Mouse (Mus musculus): ENCODE data around the gene Hist1h2bh.

Hist1h2bh gene

GRCm38 (mm10) chr13:23529480-23530165 lies 13.6 kb downstream of the Hist1h2bh start:
- no peak for DNase-seq

DNA sequence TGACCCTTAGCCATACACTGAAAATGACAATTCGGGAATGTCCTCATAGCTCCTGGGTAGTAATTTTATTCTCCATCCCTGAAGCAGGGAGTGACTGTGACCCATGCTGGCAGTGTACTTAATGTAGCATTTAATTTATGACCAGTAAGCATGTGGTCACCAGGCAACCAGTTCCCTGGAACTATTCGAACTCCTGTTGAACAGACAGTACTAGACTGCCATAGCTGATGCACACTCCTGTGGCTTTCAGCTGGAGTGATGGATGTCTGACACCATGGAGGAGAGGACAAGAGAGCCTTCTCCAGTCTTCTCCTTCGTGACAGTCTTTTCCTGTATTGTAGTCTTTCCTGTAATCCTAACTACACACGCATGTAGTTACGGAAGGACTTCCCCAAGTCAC lies 14.2 kb downstream of the Hist1h2bh start:
- DNase-seq: no peak

DNA sequence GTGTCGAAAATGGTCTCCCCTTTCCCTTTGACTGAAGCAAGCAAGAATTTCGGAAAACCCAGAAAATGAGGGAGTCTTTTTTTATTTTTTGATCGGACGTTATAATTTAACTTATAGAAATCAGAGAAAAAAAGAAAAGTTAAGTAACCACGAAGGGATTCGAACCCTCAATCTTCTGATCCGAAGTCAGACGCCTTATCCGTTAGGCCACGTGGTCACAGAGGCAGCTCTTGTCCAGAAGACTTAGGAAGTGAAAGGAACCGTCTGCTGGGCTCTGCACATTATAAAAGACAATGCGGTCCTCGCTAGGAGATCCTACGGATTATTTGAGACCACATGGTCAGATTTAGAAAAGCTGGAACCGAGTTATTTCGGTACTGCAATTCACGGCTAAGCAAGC lies 16.9 kb downstream of the Hist1h2bh start:
- peak; percentile 97 for DNase-seq

GRCm38 (mm10) chr13:23525901-23526300 lies 17.3 kb downstream of the Hist1h2bh start:
- DNase-seq: no peak

GRCm38 (mm10) chr13:23524654-23525053 lies 18.5 kb downstream of the Hist1h2bh start:
- peak; percentile 85 for DNase-seq

DNA sequence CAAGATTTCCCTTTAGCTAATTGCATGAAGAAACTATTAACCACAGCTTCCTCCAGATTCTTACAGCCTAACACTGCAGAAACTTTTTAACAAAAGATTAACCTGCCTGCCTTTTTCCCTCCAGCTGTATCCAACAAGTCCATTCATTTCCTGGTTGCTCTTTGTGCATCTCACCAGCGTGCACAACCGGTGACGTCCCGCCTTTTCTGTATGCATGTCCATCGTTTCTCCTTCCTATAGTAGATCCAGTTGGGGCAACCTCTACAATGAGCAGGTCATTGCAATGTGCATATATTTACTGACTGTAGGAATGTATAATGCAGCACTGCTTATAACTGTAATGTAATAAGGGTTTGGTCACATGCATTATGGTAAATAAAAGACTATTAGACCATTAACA lies 19.2 kb downstream of the Hist1h2bh start:
- DNase-seq: no peak

DNA sequence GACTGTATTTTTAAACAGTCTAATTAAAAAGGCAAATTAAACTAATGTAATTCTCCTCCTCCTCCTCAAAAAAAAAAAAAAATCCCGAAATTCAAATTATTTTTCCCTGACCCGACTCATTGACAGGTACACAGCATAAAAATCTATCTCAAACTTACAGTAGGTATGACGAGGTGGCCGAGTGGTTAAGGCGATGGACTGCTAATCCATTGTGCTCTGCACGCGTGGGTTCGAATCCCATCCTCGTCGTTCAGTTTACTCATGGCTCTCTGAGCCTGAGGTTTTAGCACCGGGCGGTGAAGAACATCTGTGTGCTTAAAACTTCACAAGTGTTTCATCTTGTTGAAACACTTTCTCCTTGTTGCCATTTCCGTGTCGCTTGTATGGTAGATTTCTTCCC lies 21.5 kb downstream of the Hist1h2bh start:
- DNase-seq: peak; percentile 78 to 86

DNA sequence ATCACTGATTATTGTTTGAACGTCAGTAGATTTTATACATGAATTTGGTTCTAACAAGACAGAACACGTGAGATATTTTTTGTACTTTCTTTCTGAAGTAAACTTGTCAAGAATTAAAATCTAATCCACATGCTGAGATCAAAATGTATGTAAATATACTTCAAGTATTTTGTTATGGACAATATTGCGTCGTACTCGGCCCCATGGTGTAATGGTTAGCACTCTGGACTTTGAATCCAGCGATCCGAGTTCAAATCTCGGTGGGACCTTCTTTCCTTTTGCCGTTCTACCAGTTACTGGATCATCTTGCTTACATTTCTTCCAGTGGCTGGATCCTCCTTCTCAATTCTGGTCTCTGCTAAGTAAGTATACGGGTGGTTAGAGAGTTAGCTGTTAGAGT lies 23.8 kb downstream of the Hist1h2bh start:
- DNase-seq: peak; percentile 82 to 83

DNA sequence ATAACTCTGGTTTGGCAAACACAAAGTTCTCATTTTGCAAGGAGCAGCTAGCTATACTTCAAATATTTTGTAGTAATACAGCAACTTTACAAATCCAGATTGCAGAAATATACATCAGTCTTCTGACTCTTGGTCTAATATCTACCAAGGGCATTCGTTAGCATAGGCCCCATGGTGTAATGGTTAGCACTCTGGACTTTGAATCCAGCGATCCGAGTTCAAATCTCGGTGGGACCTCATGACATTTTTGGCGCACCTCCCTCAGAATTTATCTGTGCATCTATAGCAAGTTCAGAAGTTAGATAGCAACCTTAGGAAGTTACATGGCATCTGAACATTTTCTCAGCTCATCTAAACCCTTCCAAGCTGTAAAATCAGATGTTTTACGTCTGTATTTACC lies 24.3 kb downstream of the Hist1h2bh start:
- DNase-seq: peak; percentile 87 to 88

GRCm38 (mm10) chr13:23518295-23518603 lies 24.9 kb downstream of the Hist1h2bh start:
- no peak for DNase-seq

- peak; percentile 91 to 93 for DNase-seq
Measured at GRCm38 (mm10) chr13:23517603-23518294, 25.4 kb downstream of the Hist1h2bh start.

DNA sequence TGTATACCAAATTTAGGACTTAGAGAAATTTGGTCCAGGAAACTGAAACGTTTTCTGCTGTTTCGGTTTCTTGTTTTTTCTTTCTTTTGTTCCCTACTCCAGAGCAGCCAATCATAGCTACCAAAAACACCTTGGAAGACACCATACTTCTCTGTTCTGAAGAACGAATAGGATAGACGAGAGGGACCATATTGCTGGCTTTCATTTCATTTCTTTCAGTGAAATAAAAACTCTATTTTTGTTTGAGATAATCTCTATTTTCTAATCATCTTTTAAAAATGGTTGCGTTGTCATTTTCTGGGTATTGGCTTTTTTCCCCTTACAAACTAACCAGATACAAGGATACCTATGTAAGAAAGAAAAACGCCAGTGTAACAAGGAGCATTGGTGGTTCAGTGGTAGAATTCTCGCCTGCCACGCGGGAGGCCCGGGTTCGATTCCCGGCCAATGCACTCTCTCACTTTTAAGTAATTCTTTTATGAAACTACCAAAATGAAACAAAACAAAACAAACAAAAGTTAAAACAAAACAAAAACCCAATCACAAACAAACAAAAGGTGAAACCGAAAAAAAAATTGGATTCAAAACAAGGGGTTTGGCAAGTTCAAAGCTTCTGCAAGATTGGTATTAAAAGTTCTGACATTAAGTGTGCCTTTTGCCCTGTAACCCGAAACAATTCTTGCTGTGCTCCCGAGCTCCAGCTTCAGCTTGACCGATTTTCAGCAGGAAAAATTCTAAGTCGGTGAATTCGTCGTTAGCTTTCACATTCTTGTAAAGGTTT lies 26.2 kb downstream of the Hist1h2bh start:
- peak; percentile 87 to 90 for DNase-seq

DNA sequence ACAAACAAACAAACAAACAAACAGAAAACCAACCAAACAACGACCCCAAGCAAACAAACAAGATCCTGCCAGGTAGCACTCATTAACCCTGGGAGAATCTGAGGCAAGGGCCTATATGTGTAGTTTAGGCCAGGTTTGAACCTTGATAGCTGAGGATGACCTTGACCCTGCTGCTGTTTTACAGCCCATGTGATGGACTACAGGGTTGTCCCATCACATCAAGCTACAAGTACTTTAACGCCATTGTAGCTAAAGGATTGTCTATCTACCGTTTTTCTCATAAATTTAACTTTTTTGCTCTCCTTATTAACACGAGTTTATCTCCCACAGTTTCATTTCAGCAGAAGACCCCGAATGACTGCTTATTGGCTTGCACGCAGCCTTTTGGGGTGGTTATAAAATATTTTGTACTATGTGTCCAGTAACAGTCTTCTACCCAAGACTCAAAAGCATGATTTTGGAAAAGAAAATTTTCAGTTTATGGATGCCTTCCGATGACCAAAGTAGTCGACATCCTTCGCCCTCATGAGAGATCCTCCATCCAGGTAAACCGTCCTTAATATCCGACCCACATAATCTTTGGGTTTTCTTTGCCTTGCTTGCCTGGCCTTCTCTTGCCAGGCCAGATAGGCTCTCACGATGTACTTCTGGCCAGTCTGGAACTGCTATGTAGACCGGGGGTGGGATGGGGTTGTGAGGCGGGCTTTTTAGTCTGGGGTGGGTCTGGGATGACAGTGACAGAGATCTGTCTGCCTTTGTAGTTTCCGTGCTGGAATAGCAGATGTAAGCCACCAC lies 27.2 kb downstream of the Hist1h2bh start:
- DNase-seq: no peak

GRCm38 (mm10) chr13:23515281-23515680 lies 27.9 kb downstream of the Hist1h2bh start:
- no peak for DNase-seq

GRCm38 (mm10) chr13:23513517-23513916 lies 29.7 kb downstream of the Hist1h2bh start:
- no peak for DNase-seq

- DNase-seq: no peak
Measured at GRCm38 (mm10) chr13:23510127-23510526, 33.1 kb downstream of the Hist1h2bh start.

GRCm38 (mm10) chr13:23506819-23507515 lies 36.2 kb downstream of the Hist1h2bh start:
- peak in 1 of 2 experiments; percentile 12 for DNase-seq

- peak; percentile 43 to 60 for DNase-seq
Measured at GRCm38 (mm10) chr13:23506351-23506750, 36.8 kb downstream of the Hist1h2bh start.

GRCm38 (mm10) chr13:23505662-23506345 lies 37.4 kb downstream of the Hist1h2bh start:
- no peak for DNase-seq

DNA sequence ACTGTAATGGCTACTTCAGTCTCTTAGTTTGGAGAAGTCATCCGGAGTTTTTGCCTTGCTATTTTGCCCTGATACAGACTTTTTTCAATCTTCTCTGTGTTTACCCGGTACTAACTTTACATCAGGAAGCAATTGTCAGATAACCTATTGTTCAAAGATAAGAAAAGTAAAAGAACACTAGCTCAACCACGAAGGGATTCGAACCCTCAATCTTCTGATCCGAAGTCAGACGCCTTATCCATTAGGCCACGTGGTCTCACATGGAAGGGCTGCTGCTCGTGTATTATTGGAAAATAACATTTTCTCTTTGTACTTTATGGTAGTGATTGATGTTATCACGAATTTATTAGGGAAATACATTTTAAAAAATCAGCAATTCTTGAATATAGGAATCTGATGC lies 39.4 kb downstream of the Hist1h2bh start:
- DNase-seq: peak; percentile 74 to 79

DNA sequence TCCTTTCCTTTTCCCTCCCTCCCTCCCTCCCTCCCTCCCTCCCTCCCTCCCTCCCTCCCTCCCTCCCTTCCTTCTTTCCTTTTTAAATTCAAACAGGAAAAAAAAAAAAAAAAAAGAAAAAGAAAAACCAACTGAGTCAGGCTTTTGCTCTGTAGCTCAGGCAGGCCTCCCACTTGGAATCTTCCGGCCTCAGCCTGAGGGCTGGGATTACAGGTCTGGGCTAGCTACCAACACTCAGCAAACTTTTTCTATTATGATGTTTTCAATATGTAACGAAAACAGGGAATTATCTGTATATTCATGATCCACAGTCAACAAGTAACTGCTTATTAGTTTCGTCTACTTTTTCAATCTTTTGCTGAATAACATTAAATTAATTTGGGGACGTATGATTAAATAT lies 40.3 kb downstream of the Hist1h2bh start:
- no peak for DNase-seq

Measured in cerebellum, postnatal 14 days (tissue).